Mouse (Mus musculus): ENCODE measurements around the gene Greb1. TPM values are rescaled to one million over a fixed set of nuclear protein-coding genes. Genes with fewer than 3 reads are reported as not detected.

The Greb1 gene
- polyA plus RNA-seq (2014; fragmentation: Nextera tagmentation; extraction: Ambion mirVana): 8.1 and 9.5 TPM in 2 replicates

DNA sequence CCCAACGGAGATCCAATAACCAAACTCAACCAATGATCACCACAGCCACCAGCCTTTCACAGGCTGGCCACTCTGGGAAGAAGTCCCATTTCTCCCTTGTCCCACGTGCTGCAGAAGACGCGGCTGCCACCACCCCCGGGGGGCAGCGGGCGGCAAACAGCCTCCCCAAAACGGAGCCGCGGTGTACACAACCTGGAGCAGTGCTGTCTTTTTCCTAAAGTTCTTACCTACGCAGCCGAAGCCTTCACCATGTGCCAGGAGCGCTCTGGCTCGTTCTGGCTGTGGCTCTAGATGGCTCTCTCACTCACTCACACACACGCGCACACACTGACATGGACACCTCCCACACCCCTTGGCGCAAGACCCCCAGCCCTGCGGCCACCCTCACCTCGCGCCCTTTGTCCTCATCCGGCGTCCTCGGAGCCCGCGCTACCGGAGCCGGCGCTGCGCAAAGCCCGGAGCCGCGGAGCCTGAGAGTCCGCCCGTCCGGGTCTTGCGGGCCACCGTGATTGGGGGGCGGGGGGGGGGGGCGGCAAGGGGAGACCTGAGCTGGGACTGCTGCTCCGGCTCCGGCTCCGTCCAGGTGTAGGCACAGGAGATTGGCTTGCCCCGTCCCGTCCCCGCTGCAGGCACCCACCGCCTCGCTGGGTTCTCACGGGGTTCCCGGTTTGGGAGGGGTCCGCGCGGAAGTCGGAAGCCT is at the start of gene Greb1:
TSS of gene Greb1 (minus strand) at position 628 of the 700 bp plus-strand sequence.
- Histone ChIP-seq H3K4me2 (ENCODE audit: low read length) (peak within 1 kb of the TSS; percentile 87), H3K27me3 (replicated peaks; ENCODE audit: control insufficient read depth, insufficient read depth, low read length) (no peaks in the 10 kb centered on the region), H3K27ac (ENCODE audit: low read depth) (peak within 1 kb of the TSS; percentile 2; the same call in 1 of the 2 replicates), H3K9ac (ENCODE audit: low read length) (peak within 1 kb of the TSS; percentile 40), H3K4me1 (replicated peaks; ENCODE audit: control insufficient read depth, insufficient read depth, low read length) (no peaks in the 10 kb centered on the region; the same call in 1 of the 2 replicates), H3K36me3 (ENCODE audit: control insufficient read depth, insufficient read depth, low read length) (no peaks in the 10 kb centered on the region), H3K4me3 (ENCODE audit: low read depth, low read length) (peak within 1 kb of the TSS; percentile 43), H3K9me3 (ENCODE audit: control insufficient read depth, low read length) (no peaks in the 10 kb centered on the region)
- ATAC-seq (replicated peaks; ENCODE audit: low FRiP score, low TSS enrichment, low read depth): peak; percentile 83
- peak; percentile 82 for DNase-seq (ENCODE audit: low spot score)
- under 1% methylated on average over 53 of the region's 53 CpGs for WGBS

DNA sequence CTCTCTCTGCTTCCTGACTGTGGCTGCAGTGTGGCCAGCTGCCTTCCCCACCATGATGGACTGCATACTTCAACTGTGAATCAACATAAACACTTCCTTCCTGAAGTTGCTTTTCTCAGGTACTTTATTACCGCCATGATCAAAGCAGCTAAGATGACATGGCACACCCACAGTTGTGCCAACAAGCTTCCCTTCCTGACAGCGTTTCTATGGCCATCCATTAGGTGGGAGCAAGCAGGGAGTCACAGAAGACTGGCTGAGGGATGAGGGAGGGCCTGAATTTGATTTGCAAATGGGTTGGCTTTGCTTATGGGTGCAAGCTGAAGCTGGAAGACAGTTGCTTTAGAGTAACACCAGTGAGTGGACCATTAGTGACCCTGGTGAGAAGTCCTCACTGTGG is 49.1 kb upstream of the Greb1 start:
- no peak for DNase-seq (ENCODE audit: low spot score)

DNA sequence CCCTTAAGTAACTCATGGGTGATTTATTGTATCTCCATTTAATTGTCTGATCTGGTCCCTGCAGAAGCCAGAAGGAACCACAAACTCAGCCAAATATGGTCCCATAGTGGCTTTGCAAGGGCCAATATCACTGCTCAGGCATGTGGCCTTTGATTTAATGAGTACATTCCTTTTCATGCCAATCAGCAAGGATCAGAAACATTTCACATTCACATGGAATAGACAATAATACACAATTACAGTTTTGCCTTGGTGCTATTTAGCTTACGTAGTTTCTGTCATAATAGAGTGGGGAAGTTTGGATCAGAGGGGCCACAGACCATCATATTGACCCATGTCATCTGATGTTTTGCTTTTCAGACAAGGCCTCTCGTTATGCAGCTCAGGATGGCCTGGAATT is 47.8 kb upstream of the Greb1 start:
- no peak overlapping the region for H3K27ac ChIP-seq (ENCODE audit: low read depth)
- no peaks in the 10 kb centered on the region for H3K36me3 ChIP-seq (ENCODE audit: control insufficient read depth, insufficient read depth, low read length)
- ATAC-seq (replicated peaks; ENCODE audit: low FRiP score, low TSS enrichment, low read depth): no peak
- H3K4me2 ChIP-seq (ENCODE audit: low read length): no peak overlapping the region
- no peaks in the 10 kb centered on the region for H3K27me3 ChIP-seq (replicated peaks; ENCODE audit: control insufficient read depth, insufficient read depth, low read length)
- peaks cover 16% of the 10 kb centered on the region for H3K4me1 ChIP-seq (replicated peaks; ENCODE audit: control insufficient read depth, insufficient read depth, low read length)
- WGBS: 63% methylated on average over 2 of the region's 2 CpGs
- H3K4me3 ChIP-seq (ENCODE audit: low read depth, low read length): no peak overlapping the region
- no peak overlapping the region for H3K9ac ChIP-seq (ENCODE audit: low read length)
- no peaks in the 10 kb centered on the region for H3K9me3 ChIP-seq (ENCODE audit: control insufficient read depth, low read length)
- no peak for DNase-seq (ENCODE audit: low spot score)

More for the DNA sequence above, 49.1 kb upstream of the Greb1 start:
- Histone ChIP-seq H3K4me1 (replicated peaks; ENCODE audit: control insufficient read depth, insufficient read depth, low read length) (peaks cover 16% of the 10 kb centered on the region), H3K36me3 (ENCODE audit: control insufficient read depth, insufficient read depth, low read length) (no peaks in the 10 kb centered on the region), H3K4me3 (ENCODE audit: low read depth, low read length) (no peak overlapping the region), H3K9ac (ENCODE audit: low read length) (no peak overlapping the region), H3K27me3 (replicated peaks; ENCODE audit: control insufficient read depth, insufficient read depth, low read length) (no peaks in the 10 kb centered on the region), H3K9me3 (ENCODE audit: control insufficient read depth, low read length) (no peaks in the 10 kb centered on the region), H3K27ac (ENCODE audit: low read depth) (no peak overlapping the region), H3K4me2 (ENCODE audit: low read length) (no peak overlapping the region)
- ATAC-seq (replicated peaks; ENCODE audit: low FRiP score, low TSS enrichment, low read depth): no peak
- 52% methylated on average over 2 of the region's 2 CpGs for WGBS

DNA sequence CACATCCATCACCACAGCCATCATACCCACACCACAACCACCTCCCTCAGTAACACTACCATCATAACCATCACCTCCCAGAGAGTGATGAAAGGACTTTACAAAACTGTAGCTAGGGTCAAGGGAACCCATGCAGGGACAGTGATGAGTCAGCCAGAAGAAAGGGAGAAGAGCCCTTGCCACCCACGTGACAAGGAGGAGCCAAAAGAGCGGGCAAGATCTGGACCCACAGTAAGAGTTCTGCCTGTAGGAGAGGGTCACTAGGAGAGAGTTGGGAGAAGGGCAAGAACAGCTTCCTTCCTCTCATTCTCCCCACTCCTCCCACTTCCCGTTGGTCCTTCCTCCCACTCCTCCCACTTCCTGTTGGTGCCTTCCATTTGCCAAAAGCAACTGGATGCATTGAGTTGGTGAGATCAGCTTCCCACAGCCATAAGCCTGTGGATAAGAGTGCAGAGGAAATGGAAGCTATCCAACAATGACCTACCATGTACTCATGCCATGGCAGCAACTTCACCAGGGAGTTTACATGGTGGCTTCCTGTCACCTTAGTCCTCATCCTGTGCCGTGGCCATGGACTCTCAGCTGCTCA is 46.6 kb upstream of the Greb1 start:
- no peak overlapping the region for H3K9ac ChIP-seq (ENCODE audit: low read length)
- DNase-seq (ENCODE audit: low spot score) (no peak), ATAC-seq (replicated peaks; ENCODE audit: low FRiP score, low TSS enrichment, low read depth) (no peak)
- WGBS: 83% methylated on average over 4 of the region's 4 CpGs
- H3K9me3 ChIP-seq (ENCODE audit: control insufficient read depth, low read length): no peaks in the 10 kb centered on the region
- H3K27ac ChIP-seq (ENCODE audit: low read depth): no peak overlapping the region
- no peak overlapping the region for H3K4me2 ChIP-seq (ENCODE audit: low read length)
- H3K36me3 ChIP-seq (ENCODE audit: control insufficient read depth, insufficient read depth, low read length): no peaks in the 10 kb centered on the region
- no peaks in the 10 kb centered on the region for H3K27me3 ChIP-seq (replicated peaks; ENCODE audit: control insufficient read depth, insufficient read depth, low read length)
- no peak overlapping the region for H3K4me3 ChIP-seq (ENCODE audit: low read depth, low read length)
- peaks cover 16% of the 10 kb centered on the region for H3K4me1 ChIP-seq (replicated peaks; ENCODE audit: control insufficient read depth, insufficient read depth, low read length)

DNA sequence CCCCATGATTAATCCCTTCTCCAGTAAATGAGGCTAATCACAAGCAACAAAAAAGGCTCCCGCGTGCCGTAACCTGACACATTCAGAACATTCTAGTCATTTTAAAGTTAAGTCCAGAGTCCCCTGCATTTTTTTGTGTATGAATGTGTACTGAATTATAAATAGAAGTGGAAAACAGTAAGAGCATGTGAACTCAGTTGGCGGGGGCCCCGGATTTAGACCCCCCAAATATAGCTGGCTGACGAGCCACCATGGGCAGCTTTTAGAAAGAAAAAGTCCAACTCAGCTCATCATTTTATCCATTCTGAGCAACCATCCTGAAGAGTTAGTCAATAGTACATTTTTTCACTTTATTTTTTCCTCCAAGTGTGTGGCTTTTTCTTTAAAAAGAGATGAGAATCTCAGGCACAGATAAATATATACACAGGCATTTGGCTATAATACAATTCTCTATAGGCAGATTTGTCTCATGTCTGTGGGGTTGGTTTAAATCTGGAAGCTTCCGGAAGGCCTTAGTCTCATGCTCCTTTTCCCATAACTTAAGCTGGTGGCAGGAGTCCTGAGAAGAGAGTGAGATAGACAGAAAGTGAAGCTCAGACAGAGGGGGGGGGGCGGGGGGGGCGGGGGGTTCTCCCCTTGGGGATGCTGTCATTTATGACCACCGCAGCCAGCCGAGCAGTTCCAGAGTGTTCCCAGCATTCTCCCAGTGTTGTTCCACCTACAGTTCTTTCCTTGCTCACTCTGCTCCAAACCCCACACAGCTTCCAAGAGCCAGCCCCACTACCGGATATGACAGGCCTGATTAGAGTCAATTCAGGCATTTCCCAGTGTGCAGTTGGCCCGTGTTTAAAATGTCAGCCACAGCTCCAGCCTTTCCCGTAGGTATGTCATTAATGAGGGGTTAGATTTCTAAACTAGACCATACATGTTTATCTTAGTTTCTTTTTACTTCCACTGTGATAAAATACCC is 44.2 kb upstream of the Greb1 start:
- Histone ChIP-seq H3K4me2 (ENCODE audit: low read length) (no peak overlapping the region), H3K9me3 (ENCODE audit: control insufficient read depth, low read length) (no peaks in the 10 kb centered on the region), H3K9ac (ENCODE audit: low read length) (no peak overlapping the region), H3K27me3 (replicated peaks; ENCODE audit: control insufficient read depth, insufficient read depth, low read length) (no peaks in the 10 kb centered on the region), H3K27ac (ENCODE audit: low read depth) (0 out of 2 replicates have a peak overlapping the region, but pooled peaks have one; percentile 11), H3K36me3 (ENCODE audit: control insufficient read depth, insufficient read depth, low read length) (no peaks in the 10 kb centered on the region), H3K4me3 (ENCODE audit: low read depth, low read length) (no peak overlapping the region), H3K4me1 (replicated peaks; ENCODE audit: control insufficient read depth, insufficient read depth, low read length) (peaks cover 10% of the 10 kb centered on the region)
- WGBS: 50% methylated on average over 14 of the region's 14 CpGs
- ATAC-seq (replicated peaks; ENCODE audit: low FRiP score, low TSS enrichment, low read depth): no peak
- no peak for DNase-seq (ENCODE audit: low spot score)

DNA sequence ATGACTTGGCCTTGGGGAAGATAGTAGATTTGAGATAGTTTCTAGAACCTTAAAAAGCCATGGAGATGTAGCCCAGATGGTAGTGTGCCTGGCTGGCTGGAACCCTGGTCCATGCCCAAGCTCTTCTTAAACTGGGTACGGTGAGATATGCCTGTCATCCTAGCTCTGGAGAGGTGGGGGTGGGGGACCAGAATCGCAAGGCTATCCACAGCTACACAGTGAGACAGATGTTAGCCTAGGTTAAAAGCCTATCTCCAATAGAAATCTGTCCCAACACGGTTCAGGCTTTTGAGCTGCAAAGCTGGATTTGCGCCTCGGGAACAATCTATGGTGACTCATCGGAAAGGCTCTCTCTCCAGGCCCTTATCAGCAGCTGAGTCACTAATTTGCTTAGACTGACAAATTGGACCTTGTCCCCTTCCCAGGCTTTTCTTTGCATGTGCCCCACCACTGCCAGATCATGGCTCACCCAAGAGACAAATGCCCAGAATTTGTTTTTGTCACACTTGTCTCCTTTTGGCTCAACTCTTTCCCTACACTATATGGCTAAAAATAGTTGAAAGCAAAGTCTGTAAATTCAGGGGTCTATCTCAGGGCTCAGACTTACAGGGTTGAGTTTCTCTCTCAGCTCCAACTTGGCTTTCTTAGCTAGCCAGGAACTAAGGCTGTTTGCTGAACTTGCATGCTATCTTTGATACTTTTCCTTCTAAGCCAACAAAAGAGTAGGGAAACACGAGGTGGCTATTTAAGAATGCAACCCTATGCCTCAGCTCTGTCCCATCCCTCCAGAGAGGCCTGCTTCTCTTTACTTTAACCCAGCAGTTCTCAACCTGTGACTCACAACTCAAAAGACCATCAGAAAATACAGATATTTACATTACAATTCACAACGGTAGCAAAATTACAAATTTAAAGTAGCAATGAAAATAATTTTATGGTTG is 40.4 kb upstream of the Greb1 start:
- WGBS: 61% methylated on average over 8 of the region's 8 CpGs
- Histone ChIP-seq H3K27me3 (replicated peaks; ENCODE audit: control insufficient read depth, insufficient read depth, low read length) (no peaks in the 10 kb centered on the region), H3K4me3 (ENCODE audit: low read depth, low read length) (no peak overlapping the region), H3K27ac (ENCODE audit: low read depth) (peak overlapping the region; percentile 47), H3K4me2 (ENCODE audit: low read length) (no peak overlapping the region), H3K9me3 (ENCODE audit: control insufficient read depth, low read length) (0 out of 2 replicates have a peak, but pooled peaks cover 7% of the 10 kb centered on the region), H3K9ac (ENCODE audit: low read length) (no peak overlapping the region), H3K36me3 (ENCODE audit: control insufficient read depth, insufficient read depth, low read length) (no peaks in the 10 kb centered on the region), H3K4me1 (replicated peaks; ENCODE audit: control insufficient read depth, insufficient read depth, low read length) (peaks cover 10% of the 10 kb centered on the region)
- DNase-seq (ENCODE audit: low spot score): peak; percentile 58
- peak; percentile 85 for ATAC-seq (replicated peaks; ENCODE audit: low FRiP score, low TSS enrichment, low read depth)

DNA sequence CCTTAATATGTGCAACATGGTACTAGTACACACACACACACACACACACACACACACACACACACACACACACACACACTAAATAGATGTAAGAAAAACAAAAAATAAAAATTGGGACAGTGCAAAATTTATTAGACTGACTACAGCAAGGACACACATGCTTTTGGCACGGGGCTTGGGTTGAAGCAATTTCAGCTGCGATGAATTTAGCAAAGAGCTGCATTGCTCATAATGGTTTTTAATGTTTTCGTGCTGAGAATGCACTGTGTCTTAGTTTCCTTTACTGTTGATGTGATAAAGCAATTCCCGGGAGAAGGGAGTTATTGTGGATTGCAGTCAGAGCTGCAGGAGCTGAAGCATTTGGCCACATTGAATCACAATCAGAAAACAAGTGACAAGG is 37.1 kb upstream of the Greb1 start:
- ATAC-seq (replicated peaks; ENCODE audit: low FRiP score, low TSS enrichment, low read depth) (no peak), DNase-seq (ENCODE audit: low spot score) (no peak)
- H3K36me3 ChIP-seq (ENCODE audit: control insufficient read depth, insufficient read depth, low read length): no peaks in the 10 kb centered on the region
- WGBS: 86% methylated on average over 4 of the region's 4 CpGs
- no peak overlapping the region for H3K4me2 ChIP-seq (ENCODE audit: low read length)
- H3K27ac ChIP-seq (ENCODE audit: low read depth): no peak overlapping the region
- no peak overlapping the region for H3K4me3 ChIP-seq (ENCODE audit: low read depth, low read length)
- H3K9me3 ChIP-seq (ENCODE audit: control insufficient read depth, low read length): 0 out of 2 replicates have a peak, but pooled peaks cover 7% of the 10 kb centered on the region
- H3K4me1 ChIP-seq (replicated peaks; ENCODE audit: control insufficient read depth, insufficient read depth, low read length): no peaks in the 10 kb centered on the region
- H3K27me3 ChIP-seq (replicated peaks; ENCODE audit: control insufficient read depth, insufficient read depth, low read length): no peaks in the 10 kb centered on the region
- H3K9ac ChIP-seq (ENCODE audit: low read length): no peak overlapping the region
